Mouse (Mus musculus): ENCODE results near the gene Apba1.

The Apba1 gene

DNA sequence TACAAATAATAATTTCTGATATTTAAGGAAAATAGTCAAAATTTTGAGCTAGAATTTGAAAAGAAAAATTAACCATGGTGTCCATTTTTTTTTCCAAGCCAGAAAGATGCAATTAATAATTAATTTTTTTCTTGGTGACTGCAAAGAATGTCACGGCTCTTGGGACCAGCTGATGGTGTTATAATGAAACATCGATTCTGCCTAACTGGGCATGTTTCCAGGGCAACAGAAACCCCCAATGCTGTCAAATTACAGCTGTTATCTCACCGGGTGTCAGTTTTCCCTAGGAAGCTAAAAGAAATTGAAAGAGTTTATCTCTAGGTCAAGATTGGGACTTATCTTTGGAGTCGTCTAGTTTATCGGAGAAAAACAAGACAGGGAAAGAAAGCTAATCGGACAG, 225.5 kb downstream of the Apba1 start:
- no peak for DNase-seq

- DNase-seq = no peak
Observed at GRCm38 (mm10) chr19:23987291-23987690, 228.6 kb downstream of the Apba1 start.

DNA sequence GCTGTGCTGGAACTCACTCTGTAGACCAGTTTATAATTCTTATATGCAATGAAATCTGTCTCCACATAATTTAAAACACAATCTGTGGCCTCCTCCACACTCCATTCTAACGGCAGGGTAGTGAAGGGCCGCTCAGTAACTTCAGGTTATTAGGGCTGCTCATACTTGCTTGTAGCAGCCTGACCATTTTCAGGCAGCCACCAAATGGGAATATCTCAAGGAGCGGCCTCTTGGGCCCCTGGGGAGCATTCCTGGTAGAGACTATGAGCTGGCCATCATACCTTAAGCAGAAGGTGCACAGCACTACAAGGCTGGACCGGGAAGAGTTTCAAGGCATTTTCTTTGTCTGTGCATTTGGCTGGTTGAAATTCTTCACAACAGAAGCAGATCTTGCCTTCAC, 229.5 kb downstream of the Apba1 start:
- no peak for DNase-seq

DNA sequence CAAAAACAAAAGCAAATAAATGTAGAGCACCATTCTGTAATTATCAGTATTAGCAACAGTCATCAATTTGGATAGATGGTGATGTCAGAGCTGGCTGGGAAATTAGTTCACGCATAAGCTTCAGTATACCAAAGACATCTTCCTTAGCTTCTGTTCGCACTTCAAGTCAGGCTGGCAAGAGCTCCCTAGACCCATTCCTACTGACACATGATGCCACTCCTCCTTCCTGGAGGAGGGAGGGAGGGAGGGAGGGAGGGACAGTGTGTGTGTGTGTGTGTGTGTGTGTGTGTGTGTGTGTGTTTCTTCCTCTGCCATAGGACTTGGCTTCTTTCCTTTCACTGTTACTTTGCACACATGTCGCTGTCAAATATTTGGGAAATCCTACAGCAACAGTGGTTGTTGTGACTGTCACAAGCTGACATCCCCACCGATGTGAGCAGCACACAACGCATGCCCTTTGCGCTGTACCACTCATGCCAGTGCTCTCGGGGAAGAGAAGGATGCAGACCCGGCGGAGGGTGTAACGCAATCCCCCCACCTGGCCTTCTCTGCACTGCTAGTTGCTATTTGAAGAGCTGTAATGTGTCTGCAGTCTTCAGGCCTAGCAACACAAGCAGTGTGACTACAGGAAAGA, 237.2 kb downstream of the Apba1 start:
- no peak for DNase-seq
